Mouse (Mus musculus) megakaryocyte progenitor cell, adult 5-6 weeks (primary cell): ENCODE data around the gene Per2. TPM values are rescaled to one million over a fixed set of nuclear protein-coding genes. Genes with fewer than 3 reads are reported as not detected.
A peak's percentile ranks its signal among the peaks of the same experiment; 100 is the strongest.
"Not testable (repeated sequence)": the region's sequence is repeated elsewhere in the genome, so short reads cannot be mapped to it uniquely, and the experiment has no call there.

Source experiments
- ATAC-seq: replicated peaks from 2 replicates; pipeline ENCODE4 v1.8.0; 2016; ENCODE audit warnings: mild to moderate bottlenecking, moderate TSS enrichment, inconsistent platforms; ENCODE audit not compliant: poor library complexity
- total RNA-seq, 2 experiments: library from RNA; stranded (forward) in 1 of 2; stranded (reverse) in 1 of 2; fragments of 157-497, 149-512 nt in 1 of 2; fragments of 200-1000 nt in 1 of 2; gene quantifications; 2 replicates each; pipeline versions ENCODE4 v1.2.3 to v1.2.4; 2015 to 2017

Gene Per2
- total RNA-seq (2015) (7.0 and 7.8 TPM in 2 replicates), total RNA-seq (2017) (4.0 and 4.4 TPM in 2 replicates)

DNA sequence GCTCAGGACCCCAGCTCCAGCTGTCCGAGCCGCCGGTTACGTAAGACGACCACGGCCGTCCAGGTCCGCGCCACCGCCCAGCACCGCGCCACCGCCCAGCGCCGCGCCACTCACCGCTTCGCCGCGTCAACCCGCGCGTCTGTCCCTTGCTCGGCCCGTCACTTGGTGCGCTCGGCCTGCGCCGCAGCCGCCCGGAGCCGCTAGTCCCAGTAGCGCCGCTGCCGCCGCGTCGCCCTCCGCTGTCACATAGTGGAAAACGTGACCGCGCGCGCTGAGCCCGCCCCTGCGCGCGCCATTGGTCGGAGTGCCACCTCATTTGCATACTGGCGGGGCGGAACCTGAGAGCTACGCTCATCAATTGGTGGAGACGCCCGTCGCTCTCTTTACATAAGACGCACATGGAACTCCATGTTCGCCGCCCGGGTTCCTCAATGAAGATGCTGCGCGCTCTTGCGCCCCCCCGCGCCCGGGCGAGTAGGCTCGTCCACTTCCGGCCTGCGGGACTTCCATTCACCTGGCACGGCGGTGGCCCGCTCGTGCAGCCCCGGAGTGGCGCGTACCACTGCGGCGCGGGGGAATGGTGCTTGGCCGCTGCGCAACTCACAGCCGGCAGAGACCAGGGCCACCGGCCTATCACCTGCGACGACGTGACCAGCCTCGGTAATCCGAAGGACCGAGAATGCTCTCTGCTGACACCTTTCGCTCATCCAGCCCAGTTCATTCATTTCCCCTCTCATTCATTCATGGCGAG, at the start of gene Per2:
TSS of gene Per2 (minus strand) at position 266 of the 751 bp plus-strand sequence.
- ATAC-seq: peak; percentile 82

- ATAC-seq: no peak
These were observed 45.5 kb upstream of the Per2 start for GRCm38 (mm10) chr1:91504615-91505014.

GRCm38 (mm10) chr1:91498579-91498978, 39.5 kb upstream of the Per2 start:
- no peak for ATAC-seq

- no peak for ATAC-seq
These were observed 36.2 kb upstream of the Per2 start for GRCm38 (mm10) chr1:91495321-91495720.

DNA sequence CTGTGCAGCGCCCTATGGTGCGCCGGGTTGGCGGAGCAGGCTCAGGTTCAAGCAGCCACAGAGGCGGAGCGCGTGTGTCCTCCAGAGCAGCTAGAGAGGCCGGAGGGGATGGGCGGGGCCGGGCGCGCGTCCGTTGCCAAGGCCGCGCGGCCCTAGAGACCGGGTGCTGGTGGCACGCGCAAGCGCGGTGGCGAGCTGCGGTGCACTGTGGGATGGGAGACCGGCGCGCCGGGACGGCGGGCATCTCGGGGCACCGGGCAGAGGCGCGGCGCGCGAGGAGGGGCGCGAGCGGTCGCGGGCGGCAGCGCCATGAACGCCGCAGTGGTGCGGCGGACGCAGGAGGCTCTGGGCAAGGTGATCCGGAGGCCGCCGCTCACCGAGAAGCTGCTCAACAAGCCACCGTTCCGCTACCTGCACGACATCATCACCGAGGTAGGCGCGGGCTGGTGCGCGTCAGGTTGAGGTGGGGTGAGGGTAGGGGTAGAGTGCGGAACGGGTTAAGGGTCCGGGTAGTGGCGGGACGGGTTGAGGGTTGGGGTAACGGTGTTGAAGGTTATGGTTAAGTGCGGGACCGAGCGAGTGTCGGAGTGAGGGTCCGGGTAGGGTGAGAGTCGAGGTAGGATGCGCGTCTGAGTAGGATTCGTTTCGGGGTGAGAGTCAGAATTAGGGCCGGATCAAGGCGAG, 35.5 kb upstream of the Per2 start, which contains the start of gene Traf3ip1:
TSS of gene Traf3ip1 (plus strand) at position 191 of the 684 bp plus-strand sequence.
- ATAC-seq: peak; percentile 98

DNA sequence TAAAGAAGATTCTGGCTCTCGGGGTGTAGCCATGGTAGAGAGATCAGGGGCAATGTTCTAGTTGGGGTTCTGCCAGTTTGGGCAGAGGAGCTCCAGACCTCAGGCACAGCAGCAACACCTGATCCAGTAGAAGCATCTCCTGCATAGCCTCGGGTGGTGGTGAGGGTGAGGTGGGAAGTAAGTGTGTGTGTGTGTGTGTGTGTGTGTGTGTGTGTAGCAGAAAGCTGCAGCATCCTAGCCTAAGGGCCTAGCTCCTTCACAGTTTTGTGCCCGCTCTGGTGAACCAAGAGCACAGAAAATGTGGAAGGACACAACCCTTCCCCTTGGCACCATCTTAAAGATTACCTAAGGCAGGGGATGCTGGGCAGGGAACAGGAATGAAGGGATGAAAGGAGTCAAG, 34.8 kb upstream of the Per2 start:
- 0 out of 2 replicates have a peak, but pooled peaks have one; percentile 0 for ATAC-seq

GRCm38 (mm10) chr1:91492740-91493139, 33.6 kb upstream of the Per2 start:
- no peak for ATAC-seq

DNA sequence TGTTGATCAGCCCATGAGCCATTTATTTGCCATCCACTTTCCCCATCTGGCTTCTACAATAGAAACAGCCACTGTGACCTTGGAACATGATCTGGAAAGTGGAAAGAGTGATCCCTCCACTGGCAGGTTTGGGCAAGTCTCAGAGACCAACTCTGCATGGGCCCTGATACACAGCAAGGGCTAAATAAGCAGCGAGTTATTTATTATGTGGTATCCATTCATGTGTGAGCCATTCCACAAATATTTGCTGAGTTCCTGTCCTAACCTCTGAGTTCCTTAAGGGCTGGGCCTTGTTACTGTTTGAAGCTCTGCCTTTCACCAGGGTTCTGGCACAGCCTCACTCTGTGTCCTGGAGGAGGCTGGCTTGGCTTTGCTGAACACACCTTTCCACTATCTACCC, 31.2 kb upstream of the Per2 start:
- ATAC-seq: no peak

DNA sequence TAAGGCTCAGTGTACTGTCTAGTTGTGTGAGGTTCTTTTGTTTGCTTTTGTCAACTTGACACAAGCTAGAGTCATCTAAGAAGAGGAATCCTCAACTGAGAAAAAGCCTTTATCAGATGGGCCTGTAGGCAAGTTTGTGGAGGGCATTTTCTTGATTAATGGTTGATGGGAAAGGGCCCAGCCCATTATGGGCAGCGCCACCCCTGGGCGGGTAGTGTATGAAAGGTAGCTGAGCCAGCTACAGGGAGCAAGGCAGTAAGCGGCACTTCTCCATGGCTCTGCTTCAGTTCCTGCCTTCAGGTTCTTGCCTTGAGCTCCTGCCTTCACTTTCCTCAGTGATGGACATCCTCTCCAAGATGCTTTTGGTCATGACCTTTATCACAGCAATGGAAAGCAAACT, 27.0 kb upstream of the Per2 start:
- ATAC-seq: no peak

- ATAC-seq: no peak
These were observed 26.3 kb upstream of the Per2 start for GRCm38 (mm10) chr1:91485422-91485821.

DNA sequence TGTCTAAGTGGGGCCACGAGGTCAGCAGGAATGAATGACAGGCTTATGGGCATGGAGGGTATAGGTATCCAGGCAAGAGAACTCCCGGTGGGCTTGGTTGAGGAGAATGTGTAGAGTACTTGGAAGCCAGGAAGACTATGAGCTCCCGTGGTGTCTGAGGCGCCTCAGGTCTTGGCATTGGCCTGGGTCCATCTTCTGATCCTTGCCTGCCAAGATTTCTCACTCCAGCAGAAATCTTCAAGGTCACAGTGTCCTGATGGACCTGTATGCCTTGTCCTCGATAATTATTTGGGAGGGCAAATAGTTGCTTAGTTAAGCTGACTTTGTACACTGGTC, 24.9 kb upstream of the Per2 start:
- no peak for ATAC-seq

DNA sequence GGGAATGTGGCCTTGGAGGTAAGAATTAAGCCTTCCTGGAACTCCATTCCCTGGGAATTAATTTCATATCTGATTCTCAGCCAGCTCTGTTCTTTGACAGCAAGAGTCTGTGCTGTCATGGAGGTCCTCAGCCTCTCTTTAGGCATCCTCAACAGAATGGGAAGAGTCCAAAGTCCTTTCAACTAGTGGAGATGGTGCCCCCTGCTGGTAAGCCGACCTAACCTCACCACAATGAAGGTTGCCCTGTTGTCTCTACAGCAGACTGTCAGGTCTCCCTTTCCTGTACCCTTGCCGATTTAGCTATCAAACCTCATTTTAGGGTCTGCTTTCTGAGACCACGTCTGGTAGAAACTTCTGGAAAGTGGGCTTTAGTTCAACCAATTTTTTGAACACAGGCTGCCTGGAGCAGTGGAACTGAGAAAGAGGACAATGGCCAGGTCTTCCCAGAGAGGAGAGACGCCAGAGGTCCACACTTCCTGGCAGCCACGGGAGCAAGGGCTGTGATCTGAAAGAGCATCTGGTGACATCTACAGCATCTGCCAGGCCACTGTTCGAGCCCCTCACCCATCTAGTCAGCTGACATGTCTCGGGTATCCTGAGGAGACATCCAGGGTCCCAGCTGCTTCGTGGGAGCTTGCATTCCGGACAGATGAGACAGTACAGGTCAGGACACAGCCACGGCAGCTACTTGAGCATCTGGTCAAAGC, 24.3 kb upstream of the Per2 start:
- peak; percentile 98 for ATAC-seq

DNA sequence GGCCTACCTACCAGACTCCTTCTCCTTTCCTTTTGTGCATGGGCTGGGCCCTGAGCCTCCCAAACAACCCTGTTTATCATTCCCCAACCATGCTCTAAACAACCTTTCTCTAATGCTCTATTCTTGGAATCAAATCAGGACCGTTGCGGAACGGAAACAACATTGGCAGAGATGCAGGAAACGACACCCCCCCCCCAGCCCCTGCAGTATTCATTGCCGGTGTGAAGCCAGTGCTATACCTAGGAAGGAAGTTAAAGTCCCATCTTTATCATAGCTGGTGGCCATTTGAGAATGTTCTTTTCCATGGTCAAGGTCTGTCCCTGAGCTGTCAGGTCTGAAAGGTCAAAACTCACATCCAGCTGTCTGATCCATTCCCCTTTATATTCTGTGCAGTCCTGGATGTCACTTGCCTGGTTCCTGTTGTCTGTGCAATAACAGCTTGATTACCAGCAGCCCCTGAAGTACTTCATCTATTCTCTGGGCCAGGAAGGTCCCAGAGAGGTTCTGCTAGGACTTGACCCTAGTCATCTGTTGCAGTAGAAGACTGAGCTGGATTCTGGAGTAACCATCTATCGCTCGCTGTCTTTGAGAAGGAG, 23.6 kb upstream of the Per2 start:
- no peak for ATAC-seq

DNA sequence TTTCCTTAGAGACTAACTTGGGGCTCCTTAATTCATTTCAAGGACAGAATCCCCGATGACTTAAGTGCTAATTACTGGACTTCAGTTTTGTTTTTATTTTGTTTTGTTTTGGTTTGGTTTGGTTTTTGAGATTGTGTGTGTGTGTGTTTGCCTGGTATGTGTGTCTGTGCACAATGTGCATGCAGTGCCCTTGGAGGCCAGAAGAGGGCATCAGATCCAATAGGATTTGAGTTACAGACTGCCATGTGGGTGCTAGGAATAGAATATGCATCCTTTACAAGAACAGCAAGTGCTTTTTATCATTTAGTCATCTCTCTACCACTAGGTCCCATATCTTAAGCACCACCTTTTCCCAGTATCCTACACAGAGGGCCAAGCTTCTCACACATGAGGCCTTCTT, 19.8 kb upstream of the Per2 start:
- no peak for ATAC-seq

DNA sequence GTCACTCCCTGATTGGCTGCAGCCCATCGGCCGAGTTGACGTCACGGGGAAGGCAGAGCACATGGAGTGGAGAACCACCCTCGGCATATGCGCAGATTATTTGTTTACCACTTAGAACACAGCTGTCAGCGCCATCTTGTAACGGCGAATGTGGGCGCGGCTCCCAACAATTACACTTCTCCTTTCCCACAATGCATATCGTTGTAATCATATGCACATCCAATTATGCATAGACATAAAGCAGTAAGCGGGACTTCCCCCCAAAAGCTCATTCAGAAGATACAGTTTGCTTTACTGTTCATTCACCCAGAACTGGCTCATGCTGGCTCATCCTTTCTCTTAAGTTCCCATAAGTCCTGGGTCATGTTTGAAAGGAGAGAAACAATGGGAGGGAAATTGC, 19.0 kb upstream of the Per2 start:
- ATAC-seq: not testable (repeated sequence)

DNA sequence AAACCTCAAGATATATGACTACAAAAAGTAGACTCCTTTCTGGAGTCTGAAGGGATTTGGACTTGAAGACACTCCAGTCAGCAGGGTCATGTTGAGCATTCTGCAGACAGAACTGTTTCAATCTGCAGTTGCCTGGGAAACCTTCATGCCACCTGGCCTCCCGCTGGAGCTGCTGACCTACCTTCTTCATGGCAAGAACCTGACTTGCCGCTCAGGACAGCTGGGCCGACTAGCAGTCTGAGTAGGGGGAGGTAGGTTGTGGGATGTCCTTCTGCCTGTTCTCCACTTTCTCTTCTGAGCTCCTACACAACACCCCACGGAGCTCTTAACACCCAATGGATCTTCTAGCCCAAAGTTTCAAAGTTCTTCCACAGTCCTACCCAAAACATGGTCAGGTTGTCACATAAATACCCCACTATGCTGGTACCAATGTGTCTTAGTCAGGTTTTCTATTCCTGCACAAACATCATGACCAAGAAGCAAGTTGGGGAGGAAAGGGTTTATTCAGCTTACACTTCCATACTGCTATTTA, 10.8 kb upstream of the Per2 start:
- no peak for ATAC-seq

DNA sequence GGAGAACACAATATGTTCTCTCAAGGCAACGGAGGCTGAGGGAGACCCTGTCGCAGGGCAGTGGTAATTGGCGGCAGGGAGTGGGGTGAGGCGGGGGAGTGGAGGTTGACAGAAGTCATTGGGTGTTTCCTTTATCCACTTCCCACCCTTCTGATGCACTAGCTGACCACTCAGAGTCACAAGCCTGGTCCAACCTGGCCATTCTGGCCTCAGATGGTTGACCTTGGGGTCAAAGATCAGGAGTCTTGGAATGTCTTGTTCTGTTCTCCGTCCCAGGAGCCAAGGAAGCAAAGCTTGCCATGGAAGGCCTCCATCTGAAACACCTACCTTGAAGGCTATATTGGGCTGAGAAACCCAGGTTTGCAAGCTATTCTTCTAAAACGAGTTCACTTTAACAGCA, 7.1 kb upstream of the Per2 start:
- no peak for ATAC-seq

GRCm38 (mm10) chr1:91465244-91465643, 6.1 kb upstream of the Per2 start:
- ATAC-seq: no peak

GRCm38 (mm10) chr1:91464436-91464835, 5.3 kb upstream of the Per2 start:
- ATAC-seq: no peak

GRCm38 (mm10) chr1:91463336-91463995, 4.3 kb upstream of the Per2 start:
- no peak for ATAC-seq

DNA sequence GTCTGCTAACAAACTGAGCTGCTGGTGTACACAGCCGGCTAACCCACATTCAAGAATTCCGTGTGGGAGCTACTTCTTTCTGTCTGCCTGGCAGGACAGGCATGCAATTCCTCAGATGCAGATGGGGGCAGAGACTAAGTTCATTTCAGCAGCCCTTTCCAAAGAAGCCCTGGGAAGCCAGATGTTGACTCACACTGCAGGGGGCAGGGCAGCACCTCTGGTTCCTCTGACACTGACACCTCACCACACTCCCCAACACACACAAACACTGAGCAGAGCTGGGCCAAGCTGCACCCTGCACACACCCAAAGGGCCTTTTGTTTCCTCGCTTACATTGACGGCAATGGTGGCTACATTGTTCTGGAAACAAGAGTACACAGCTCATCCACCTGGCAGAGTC, 1.4 kb upstream of the Per2 start:
- ATAC-seq: no peak
